Mouse (Mus musculus) hindbrain, embryonic 11.5 days (tissue): Measurements from ENCODE around the gene Lix1l. TPM values are rescaled to one million over a fixed set of nuclear protein-coding genes. Genes with fewer than 3 reads are reported as not detected.
A peak's percentile ranks its signal among the peaks of the same experiment; 100 is the strongest.

Source experiments
- ATAC-seq: fragments of 200-750 bp; cut with Nextera tagmentation; 2 replicates; pipeline ENCODE4 v1.8.0; 2017; ENCODE audit warnings: mild to moderate bottlenecking, moderate TSS enrichment, moderate library complexity; ENCODE audit not compliant: low FRiP score
- DNase-seq: peaks from one replicate; pipeline ENCODE4 v3.0.0-alpha.2; 2015; ENCODE audit warnings: low spot score
- H3K27ac ChIP-seq: fragments of 300-500 bp; sonication (generic); 2 replicates; pipeline ENCODE4 v1.5.1; 2014; ENCODE audit warnings: mild to moderate bottlenecking, low read depth, low read length
- H3K27me3 ChIP-seq: fragments of 300-500 bp; sonication (generic); 2 replicates; pipeline ENCODE4 v1.6.1; 2014; ENCODE audit warnings: mild to moderate bottlenecking, low read length, moderate library complexity, mixed read lengths; ENCODE audit not compliant: control insufficient read depth, insufficient read depth
- H3K36me3 ChIP-seq: fragments of 300-500 bp; sonication (generic); 2 replicates; pipeline ENCODE4 v1.6.1; 2014; ENCODE audit warnings: mild to moderate bottlenecking, low read length, moderate library complexity, mixed read lengths; ENCODE audit not compliant: control insufficient read depth, insufficient read depth
- H3K4me1 ChIP-seq: fragments of 300-500 bp; sonication (generic); replicated peaks from 2 replicates; pipeline ENCODE4 v1.6.1; 2014; ENCODE audit warnings: low read length, mixed read lengths; ENCODE audit not compliant: control insufficient read depth, insufficient read depth
- H3K4me2 ChIP-seq: fragments of 300-500 bp; sonication (generic); replicated peaks from 2 replicates; pipeline ENCODE4 v1.6.1; 2014; ENCODE audit warnings: mild to moderate bottlenecking, low read depth, low read length
- H3K4me3 ChIP-seq: fragments of 300-500 bp; sonication (generic); 2 replicates; pipeline ENCODE4 v1.5.1; 2014; ENCODE audit warnings: low read depth, low read length
- H3K9ac ChIP-seq: fragments of 300-500 bp; sonication (generic); 2 replicates; pipeline ENCODE4 v1.6.1; 2014; ENCODE audit warnings: low read depth, low read length
- H3K9me3 ChIP-seq: fragments of 300-500 bp; sonication (generic); 2 replicates; pipeline ENCODE4 v1.6.1; 2016; ENCODE audit warnings: low read length; ENCODE audit not compliant: control insufficient read depth
- WGBS: fragments of 180-500 bp; shearing (Covaris S2); extraction: QIAGEN DNeasy Blood & Tissue Kit; methylation state at CpG from one replicate; pipeline ENCODE4 v1.1.7; 2014; 5-methylcytosine and 5-hydroxymethylcytosine counted together
- polyA plus RNA-seq: library from polyadenylated mRNA; unstranded; fragments of >200 nt; fragmentation: Nextera tagmentation; extraction: Ambion mirVana; gene quantifications from 2 replicates; pipeline ENCODE4 v1.2.1, GENCODE M21; 2014

Lix1l gene
- polyA plus RNA-seq, 1 experiment from 2014 or later: 7.1 TPM

DNA sequence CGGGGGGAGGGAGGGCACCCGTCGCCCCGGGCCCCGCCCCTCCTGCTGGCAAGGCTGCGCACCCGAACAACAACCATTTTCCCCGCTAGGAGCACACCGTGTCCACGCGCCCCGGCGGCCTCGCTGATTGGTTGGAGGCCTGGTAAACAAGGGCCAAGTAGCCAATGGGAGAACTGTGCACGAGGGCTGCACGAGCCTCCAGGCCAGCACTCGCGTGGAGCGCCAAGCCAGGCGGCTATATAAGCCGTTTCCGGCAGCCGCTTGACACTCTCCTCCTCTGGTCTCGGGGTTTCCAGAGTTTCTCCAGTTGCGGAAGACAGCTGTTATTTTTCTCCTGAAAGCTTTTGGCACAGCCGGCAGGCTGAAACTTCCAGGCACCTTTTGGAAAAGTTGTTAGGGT is 43.3 kb upstream of the Lix1l start, which contains the start of gene Txnip:
TSS of gene Txnip (plus strand) at position 264 of the 400 bp plus-strand sequence.
- DNase-seq: peak; percentile 99
- under 1% methylated on average over 26 of the region's 26 CpGs for WGBS
- H3K9ac ChIP-seq: peak within 1 kb of the TSS; percentile 77
- H3K4me2 ChIP-seq: peak within 1 kb of the TSS; percentile 65
- H3K27ac ChIP-seq: peak within 1 kb of the TSS; percentile 45; the same call in 1 of the 2 replicates
- H3K4me1 ChIP-seq: no peaks in the 10 kb centered on the region; the same call in 1 of the 2 replicates
- H3K36me3 ChIP-seq: no peaks in the 10 kb centered on the region
- H3K27me3 ChIP-seq: no peaks in the 10 kb centered on the region
- no peaks in the 10 kb centered on the region for H3K9me3 ChIP-seq
- H3K4me3 ChIP-seq: peak within 1 kb of the TSS; percentile 75
- peak; percentile 99 for ATAC-seq

DNA sequence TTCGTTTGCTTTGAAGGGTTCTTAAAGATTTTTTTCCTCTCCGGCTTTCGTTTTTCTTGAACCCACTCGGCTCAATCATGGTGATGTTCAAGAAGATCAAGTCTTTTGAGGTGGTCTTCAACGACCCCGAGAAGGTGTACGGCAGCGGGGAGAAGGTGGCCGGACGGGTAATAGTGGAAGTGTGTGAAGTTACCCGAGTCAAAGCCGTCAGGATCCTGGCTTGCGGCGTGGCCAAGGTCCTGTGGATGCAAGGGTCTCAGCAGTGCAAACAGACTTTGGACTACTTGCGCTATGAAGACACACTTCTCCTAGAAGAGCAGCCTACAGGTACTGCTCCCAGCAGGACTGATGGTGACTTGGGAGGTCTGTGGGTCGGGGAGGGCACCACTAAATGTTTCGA is 42.8 kb upstream of the Lix1l start:
- Histone ChIP-seq H3K9me3 (no peaks in the 10 kb centered on the region), H3K4me3 (peak overlapping the region; percentile 75), H3K4me1 (no peaks in the 10 kb centered on the region; the same call in 1 of the 2 replicates), H3K27ac (peak overlapping the region; percentile 45; the same call in 1 of the 2 replicates), H3K4me2 (peak overlapping the region; percentile 65), H3K36me3 (no peaks in the 10 kb centered on the region), H3K9ac (peak overlapping the region; percentile 77), H3K27me3 (no peaks in the 10 kb centered on the region)
- DNase-seq: peak; percentile 46
- WGBS: under 1% methylated on average over 17 of the region's 17 CpGs
- ATAC-seq: peak; percentile 38; the same call in 1 of the 2 replicates

DNA sequence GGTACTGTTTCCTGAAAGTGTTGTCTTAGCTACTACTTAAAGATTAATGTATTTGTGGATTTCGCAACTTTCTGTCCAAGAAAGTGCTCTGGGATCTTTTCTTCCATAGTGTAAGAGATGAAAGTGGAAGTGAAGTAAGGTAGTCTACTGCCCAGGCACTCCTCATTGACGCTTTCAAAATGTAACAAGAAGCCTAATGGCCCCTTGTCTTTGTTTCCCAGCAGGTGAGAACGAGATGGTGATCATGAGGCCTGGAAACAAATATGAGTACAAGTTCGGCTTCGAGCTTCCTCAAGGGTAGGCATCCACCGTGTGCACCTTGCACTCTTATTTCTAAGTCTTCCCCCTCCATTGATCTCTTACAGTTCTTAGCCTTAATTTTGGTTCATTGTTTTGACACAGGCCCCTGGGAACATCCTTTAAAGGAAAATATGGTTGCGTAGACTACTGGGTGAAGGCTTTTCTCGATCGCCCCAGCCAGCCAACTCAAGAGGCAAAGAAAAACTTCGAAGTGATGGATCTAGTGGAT is 42.2 kb upstream of the Lix1l start:
- DNase-seq (no peak), ATAC-seq (no peak)
- peak overlapping the region; percentile 77 for H3K9ac ChIP-seq
- no peaks in the 10 kb centered on the region for H3K27me3 ChIP-seq
- no peaks in the 10 kb centered on the region for H3K36me3 ChIP-seq
- no peaks in the 10 kb centered on the region for H3K9me3 ChIP-seq
- no peaks in the 10 kb centered on the region; the same call in 1 of the 2 replicates for H3K4me1 ChIP-seq
- H3K27ac ChIP-seq: no peak overlapping the region
- 49% methylated on average over 10 of the region's 10 CpGs for WGBS
- peak overlapping the region; percentile 75 for H3K4me3 ChIP-seq
- H3K4me2 ChIP-seq: peak overlapping the region; percentile 65

DNA sequence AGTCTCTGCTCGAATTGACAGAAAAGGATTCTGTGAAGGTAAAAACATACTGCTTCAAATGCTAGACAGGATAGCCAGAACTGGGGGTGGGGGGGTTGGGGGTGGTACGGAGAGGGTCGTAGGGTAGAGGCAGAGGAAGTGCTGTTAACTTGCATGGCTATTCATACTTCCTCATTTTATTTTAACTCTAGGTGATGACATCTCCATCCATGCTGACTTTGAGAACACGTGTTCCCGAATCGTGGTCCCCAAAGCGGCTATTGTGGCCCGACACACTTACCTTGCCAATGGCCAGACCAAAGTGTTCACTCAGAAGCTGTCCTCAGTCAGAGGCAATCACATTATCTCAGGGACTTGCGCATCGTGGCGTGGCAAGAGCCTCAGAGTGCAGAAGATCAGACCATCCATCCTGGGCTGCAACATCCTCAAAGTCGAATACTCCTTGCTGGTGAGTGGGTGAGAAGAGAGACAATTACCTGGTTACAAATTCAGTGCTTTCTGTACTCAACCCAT is 41.5 kb upstream of the Lix1l start:
- no peaks in the 10 kb centered on the region for H3K36me3 ChIP-seq
- peak overlapping the region; percentile 23; the same call in 1 of the 2 replicates for H3K9ac ChIP-seq
- H3K4me1 ChIP-seq: no peaks in the 10 kb centered on the region; the same call in 1 of the 2 replicates
- no peak for ATAC-seq
- WGBS: 91% methylated on average over 12 of the region's 12 CpGs
- DNase-seq: no peak
- H3K4me3 ChIP-seq: peak overlapping the region; percentile 75
- H3K9me3 ChIP-seq: no peaks in the 10 kb centered on the region
- H3K4me2 ChIP-seq: peak overlapping the region; percentile 65
- no peaks in the 10 kb centered on the region for H3K27me3 ChIP-seq
- no peak overlapping the region for H3K27ac ChIP-seq

DNA sequence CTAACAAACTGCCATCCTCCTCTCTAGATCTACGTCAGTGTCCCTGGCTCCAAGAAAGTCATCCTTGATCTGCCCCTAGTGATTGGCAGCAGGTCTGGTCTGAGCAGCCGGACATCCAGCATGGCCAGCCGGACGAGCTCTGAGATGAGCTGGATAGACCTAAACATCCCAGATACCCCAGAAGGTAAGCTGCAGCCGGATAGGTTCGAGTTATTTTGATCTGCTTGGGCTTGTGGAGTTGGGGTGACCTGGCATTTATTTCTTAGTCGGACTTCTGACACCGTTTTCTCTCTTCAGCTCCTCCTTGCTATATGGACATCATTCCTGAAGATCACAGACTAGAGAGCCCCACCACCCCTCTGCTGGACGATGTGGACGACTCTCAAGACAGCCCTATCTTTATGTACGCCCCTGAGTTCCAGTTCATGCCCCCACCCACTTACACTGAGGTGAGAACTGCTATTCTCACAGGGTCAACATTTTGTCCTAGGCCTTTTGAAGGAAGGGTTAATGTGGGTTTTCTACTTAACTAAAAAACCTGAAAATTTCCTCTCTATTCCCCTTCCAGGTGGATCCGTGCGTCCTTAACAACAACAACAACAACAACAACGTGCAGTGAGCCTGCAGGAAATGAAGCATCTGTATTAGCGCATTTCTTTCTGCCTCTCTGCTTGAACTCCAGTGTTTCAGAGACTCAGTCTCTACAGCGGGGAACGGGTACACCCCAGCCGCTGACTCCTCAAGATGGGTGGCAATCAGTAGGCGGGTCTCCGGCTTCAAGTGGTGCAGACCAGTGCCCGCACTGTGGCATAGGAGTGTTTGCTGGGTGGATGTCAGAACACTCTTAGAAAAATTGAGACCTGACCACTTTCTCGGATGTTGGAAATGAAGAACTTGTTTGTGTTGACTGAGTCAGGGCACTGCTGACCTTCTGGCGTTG is 40.8 kb upstream of the Lix1l start:
- WGBS: 87% methylated on average over 23 of the region's 23 CpGs
- H3K4me3 ChIP-seq: peak overlapping the region; percentile 75
- no peak for ATAC-seq
- peak overlapping the region; percentile 65 for H3K4me2 ChIP-seq
- no peaks in the 10 kb centered on the region for H3K27me3 ChIP-seq
- H3K9ac ChIP-seq: peak overlapping the region; percentile 23; the same call in 1 of the 2 replicates
- no peaks in the 10 kb centered on the region for H3K9me3 ChIP-seq
- no peaks in the 10 kb centered on the region for H3K36me3 ChIP-seq
- no peak for DNase-seq
- no peaks in the 10 kb centered on the region; the same call in 1 of the 2 replicates for H3K4me1 ChIP-seq
- no peak overlapping the region for H3K27ac ChIP-seq

DNA sequence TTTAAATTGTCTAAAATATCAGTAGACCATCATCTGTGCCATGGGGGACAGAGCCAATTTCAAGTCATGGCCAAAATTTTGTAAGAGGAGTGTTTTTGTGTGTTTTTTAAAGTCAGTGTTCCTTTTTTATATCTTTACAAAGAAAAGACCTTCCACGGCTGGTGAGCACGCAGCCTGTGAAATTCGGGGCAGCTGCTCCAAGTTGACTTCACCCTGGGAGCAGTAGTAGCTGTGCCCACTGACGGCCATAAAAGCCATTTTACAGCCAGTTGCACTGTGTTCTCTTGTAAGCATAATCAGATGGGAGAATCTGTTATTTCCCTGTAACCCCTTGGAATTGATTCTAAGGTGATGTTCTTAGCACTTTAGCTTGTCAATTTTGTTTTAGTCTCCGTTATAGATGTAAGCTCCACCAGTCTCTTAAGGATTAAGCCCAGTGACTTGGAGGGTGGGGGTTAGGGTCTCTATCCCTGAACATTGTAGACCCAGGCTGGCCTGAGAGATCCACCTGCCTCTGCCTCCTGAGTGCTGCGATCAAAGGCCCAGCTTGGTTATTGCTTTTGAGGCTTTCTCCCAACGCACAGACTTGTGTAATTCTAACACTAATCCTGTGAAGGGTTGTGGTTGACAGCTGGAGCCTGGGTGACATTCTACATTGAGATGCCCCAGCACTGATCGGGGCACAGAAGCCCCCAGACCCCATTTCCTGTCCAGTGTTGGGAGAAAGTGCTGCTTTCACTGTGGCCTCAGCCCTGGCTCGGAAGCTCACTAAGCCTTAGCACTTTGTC is 39.9 kb upstream of the Lix1l start:
- 0 out of 2 replicates have a peak overlapping the region, but pooled peaks have one; percentile 6 for H3K27ac ChIP-seq
- 91% methylated on average over 9 of the region's 9 CpGs for WGBS

DNA sequence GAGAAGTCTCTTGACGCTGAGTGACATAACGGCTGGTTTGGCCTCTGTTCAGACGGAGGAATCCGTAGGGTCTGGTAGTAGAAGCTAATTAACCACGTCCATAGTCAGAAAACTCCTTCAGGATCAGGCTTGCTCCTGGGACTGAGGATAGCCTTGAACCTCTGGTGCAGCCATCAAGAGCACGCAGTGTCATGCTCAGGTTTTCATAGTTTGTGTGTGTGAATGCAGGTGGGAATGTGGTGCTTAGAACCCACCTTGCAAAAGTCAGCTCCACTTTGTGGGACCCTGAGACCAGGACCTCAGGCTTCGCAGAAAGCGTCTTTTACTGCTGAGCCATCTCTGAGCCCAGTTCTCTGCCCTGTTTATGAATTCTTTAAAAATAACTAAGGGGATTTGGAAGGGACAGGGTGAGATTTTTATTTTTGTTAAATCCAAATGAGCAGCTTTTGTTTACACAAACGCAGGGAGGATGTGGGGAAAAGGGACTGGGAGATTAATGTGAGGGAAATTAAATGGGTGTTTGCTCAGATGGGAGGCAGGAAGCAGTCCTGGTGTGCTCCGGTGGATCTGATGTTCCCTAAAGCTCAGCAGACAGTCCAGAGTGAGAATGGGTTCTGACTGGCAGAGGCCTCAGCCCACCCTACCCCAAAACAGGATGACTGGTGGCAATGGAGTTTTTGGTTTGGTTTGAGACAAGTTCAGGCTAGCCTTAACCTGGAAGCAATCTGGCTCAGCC is 38.8 kb upstream of the Lix1l start:
- H3K27ac ChIP-seq: 0 out of 2 replicates have a peak overlapping the region, but pooled peaks have one; percentile 6
- H3K27me3 ChIP-seq: no peaks in the 10 kb centered on the region
- H3K4me2 ChIP-seq: no peak overlapping the region
- no peaks in the 10 kb centered on the region for H3K9me3 ChIP-seq
- H3K9ac ChIP-seq: no peak overlapping the region
- no peaks in the 10 kb centered on the region for H3K36me3 ChIP-seq
- no peak overlapping the region for H3K4me3 ChIP-seq
- DNase-seq (no peak), ATAC-seq (no peak)
- 64% methylated on average over 10 of the region's 10 CpGs for WGBS
- no peaks in the 10 kb centered on the region; the same call in 1 of the 2 replicates for H3K4me1 ChIP-seq

More for the DNA sequence above, 39.9 kb upstream of the Lix1l start:
- Histone ChIP-seq H3K4me1 (no peaks in the 10 kb centered on the region; the same call in 1 of the 2 replicates), H3K9ac (no peak overlapping the region), H3K4me3 (no peak overlapping the region), H3K27me3 (no peaks in the 10 kb centered on the region), H3K4me2 (no peak overlapping the region), H3K9me3 (no peaks in the 10 kb centered on the region), H3K36me3 (no peaks in the 10 kb centered on the region)
- ATAC-seq (no peak), DNase-seq (no peak)
